Mouse (Mus musculus) G1E (cell line): ENCODE results near the gene Itih1.

Source experiments
- CTCF ChIP-seq: IDR thresholded peaks from 2 replicates; pipeline ENCODE4 v1.5.1; 2012; ENCODE audit warnings: low read depth, low read length, inconsistent platforms, mixed read lengths
- GATA1 ChIP-seq: IDR thresholded peaks from 2 replicates; pipeline ENCODE4 v1.6.1; 2012; ENCODE audit warnings: borderline replicate concordance, low read length, inconsistent platforms, mixed read lengths
- GATA2 ChIP-seq: IDR thresholded peaks from 2 replicates; pipeline ENCODE4 v1.6.1; 2012; ENCODE audit warnings: low read depth, low read length, inconsistent platforms, borderline replicate concordance
- POLR2AphosphoS5 ChIP-seq: IDR thresholded peaks from 2 replicates; pipeline ENCODE4 v1.6.1; 2012; ENCODE audit warnings: low read depth, low read length, inconsistent platforms; ENCODE audit not compliant: insufficient replicate concordance
- TAL1 ChIP-seq: conservative IDR thresholded peaks from 2 replicates; pipeline ENCODE4 v1.6.1; 2012; ENCODE audit warnings: low read depth, low read length, inconsistent platforms, mixed read lengths

- TF ChIP-seq CTCF: no peak
- TF ChIP-seq TAL1: no peak
- TF ChIP-seq GATA1: no peak
- TF ChIP-seq POLR2AphosphoS5: no peak
- no peak for TF ChIP-seq GATA2
Measured at GRCm38 (mm10) chr14:30925492-30925891, 17.6 kb downstream of the Itih1 start.
